Mouse (Mus musculus) cerebellum, adult 9-11 months (tissue): ENCODE measurements around the gene Map3k3.

ENCODE experiments used
- DNase-seq: peaks from one replicate; pipeline ENCODE4 v3.0.0; 2022

Map3k3 gene

DNA sequence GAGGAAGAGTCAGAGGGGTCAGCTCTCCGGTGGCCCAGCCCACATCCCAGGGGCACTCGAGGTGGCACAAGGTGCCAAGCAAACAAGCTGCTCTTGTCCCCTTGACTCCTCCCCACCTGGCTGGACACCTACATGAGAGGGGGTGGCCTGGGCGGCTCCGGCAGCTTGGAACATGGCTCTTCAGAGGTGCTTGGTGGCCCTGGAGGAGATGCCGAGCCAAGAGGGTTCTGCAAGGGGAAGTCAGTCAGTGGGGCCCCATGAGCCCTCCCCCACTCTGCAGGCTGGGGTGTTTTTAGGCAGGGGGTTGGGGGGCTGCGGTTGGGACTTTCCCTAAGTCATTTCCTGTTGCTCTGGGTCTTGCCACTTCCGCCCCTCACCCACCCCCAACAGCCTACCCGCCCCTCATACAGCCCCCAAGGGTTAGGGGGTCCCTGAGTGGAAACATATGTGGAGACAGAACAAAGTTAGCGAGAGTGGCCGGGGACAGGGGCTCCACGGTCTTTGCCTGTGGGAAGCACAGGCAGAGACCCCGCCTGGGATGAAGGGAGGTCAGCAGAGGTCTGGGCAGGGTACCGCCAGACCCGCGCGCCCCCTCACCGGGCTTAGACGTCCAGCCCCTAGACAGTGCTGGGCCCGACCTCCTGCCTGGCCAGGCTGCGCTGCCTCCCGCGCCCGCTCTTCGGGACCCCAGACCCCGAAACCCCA is 75.0 kb downstream of the Map3k3 start:
- peak; percentile 85 for DNase-seq

DNA sequence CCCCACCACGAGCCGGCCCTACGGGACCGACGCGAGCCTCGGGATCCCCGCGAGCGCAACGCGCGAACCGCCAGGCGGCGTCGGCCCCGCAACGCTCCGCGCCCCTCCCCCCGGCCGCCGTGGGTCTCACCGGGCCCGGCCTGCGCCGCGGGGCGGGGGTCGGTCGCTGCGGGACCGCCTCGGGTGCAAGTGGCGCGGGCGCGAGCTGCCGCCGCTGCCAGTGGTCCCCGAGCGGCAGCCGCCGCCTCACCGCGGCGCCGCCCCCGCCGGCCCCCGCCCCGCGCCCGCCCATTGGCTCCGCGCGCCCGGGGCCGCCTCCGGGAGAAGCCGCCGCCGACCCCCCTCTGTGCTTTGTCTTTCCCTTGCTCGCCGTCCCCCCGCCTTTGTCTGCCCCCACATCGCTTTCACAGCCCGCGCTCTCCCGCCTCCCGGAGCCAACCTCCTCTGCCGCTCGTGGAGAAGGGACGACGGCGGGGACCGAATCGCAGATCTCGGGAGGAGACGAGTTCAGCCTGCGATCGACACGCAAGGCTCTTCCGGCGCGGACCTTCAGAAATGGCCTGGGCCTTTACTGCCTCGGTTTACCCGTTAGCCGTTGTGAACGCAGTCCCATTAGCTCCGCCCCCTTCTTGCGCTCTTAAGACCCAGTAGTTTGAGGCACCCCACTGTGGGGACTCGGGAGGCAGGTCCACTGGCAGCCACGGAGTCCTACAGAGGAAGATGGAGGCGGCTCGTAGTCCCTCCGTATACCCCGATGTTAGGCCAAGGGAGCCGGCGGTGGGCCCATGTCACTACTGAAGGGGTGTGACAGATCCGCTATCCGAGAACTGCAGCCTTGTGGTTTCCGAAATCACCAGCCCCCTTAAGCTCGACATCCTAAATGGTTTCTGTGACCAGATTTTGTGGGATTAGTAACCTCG is 75.8 kb downstream of the Map3k3 start:
- DNase-seq = peak; percentile 89

DNA sequence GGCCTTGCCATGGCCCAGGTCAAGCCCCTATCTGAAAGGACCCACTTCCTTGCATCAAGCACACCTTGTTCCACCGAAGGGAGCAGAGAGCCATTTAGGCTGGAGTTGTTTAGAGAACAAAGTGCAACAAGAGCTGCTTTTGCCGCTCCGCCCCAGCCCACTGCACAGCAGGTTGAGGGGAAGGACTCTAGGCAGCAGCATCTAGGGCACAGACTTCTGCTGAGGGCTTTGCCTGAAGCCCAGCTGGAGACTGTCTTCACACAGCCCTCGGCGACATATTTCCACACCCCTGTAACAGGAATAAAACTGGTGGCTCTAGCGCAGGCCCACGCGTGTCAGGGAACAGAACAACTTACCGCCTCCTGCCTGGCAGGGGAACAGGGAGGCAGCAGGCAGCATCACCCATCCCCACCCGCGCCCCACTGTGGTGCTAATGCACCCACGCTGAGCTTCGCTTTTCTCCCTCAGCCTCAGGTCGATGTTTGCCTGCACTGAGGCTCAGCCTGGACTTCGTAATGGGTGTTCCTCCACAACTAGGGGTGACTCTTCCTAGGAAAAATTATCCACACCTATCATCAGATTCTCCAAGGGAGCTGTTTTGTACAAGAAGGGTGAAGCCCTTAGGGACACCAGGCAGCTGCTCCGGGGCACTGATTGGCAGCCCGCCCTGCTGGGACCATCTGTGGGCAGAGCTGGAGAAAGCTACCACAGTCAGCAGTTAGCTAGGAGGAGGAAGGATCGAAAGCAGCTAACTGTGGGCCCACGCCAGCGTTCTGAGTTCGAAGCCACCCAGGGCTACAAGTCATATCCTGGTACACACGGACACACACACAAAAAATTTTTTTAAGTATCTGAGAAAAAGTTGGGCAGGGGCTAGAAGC is 76.7 kb downstream of the Map3k3 start, which contains the start of the genes Gm10840 and Limd2:
Gene Gm10840, plus strand, starts transcription at position 10 of the 881 bp plus-strand sequence.
Gene Limd2, minus strand, starts transcription at position 20 of the 881 bp plus-strand sequence.
- DNase-seq = peak; percentile 85

DNA sequence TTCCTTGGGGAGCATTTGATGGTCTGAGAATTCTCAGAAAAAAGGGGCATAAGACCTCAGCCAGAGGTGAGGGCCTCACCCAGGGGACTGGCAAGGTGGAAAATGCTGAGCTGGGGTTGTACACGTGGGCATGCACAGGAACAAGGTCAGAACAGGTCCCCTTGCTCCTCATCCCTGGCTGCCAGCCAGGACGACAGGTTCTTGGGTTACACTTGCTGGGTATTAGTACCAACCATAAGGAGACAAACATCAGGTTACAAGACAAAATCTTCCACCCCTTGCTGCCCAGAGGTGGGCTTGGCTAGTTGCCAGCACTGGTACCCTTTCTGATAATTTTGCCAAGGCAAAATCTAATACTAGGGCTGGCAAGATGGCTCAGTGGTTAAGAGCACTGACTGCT is 77.8 kb downstream of the Map3k3 start:
- DNase-seq = peak; percentile 70

DNA sequence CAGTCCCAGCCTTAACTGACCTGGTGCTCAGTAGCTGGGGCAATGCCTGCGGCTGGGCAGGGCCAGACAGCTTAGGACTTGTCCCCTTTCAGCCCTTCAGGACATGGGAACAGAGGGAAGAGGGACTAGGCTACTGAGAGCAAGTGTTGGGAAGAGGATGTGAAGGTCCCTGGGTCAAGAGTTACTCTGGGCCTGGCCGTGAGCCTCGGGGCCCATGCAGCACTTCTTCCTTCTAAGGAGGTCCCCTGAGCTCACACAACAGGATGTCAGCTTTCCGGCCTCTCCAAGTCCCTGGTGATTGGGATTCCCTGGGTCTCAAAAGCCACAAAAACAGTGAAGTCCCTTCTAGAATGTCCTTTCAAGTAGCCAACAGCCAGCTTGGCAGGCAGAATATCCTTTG is 79.1 kb downstream of the Map3k3 start:
- DNase-seq = no peak

DNA sequence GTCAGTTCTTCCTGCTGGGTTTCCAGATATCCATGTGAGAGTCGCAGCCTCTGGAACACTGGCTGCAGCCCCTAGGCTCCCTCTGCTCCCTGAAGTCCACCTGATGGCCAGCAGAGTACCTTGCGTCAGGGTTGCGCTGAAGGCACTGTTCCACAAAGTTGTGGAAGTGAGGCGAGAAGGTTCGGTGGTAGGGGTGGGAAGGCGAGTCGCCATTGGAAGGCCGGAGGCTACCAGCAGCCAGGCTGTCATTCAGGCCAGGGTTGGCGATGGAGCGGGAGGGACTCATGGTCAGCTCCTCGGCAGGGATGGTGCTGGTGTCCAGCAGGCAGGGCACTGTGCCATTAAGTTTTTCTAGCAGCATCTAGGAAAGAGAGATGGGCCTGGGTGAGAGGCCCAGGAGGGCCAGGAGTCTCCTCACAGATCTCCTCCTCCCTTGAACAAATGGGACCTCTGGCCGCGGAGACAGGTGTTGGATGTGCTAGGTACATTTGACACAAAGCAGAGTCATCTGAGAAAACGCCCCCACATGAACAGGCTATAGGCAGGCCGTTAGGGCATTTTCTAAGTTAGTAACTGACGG is 80.3 kb downstream of the Map3k3 start:
- no peak for DNase-seq

DNA sequence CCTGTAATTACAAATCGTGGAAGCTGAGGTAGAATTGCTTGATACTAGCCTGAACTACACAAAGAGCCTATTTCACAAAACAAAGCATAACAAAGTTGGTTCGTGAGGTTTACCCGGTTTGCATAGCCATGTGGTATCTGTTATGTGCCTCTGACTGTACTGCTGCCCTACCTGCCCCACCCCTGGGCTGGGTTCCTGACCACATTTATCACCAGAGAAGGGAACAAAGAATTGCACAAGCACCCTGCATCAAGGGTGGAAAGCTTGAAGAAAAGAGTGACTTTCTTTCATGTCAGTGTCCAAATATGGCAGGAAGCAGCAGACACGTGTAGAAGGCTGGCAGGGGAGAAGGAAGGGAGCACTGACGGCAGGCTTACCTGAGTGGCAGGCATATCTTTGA is 83.0 kb downstream of the Map3k3 start:
- DNase-seq = no peak

DNA sequence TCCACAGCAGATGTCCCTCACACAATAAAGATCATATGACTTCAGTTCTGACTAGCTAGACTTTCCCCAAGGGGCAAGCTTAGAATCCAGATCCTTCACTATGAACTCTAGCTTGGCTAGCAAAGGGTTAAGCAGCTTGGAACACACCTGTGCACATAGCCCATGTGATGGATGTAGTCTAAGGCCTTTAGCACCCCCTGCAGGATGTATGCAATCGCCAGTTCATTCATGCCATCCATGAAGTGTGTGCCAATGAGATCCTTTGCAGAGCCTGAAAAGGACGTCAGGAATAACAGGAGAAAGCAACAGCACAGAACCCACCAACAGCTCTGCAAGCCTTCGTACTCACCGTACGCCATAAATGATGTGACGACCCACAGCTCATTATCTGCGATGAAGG is 86.4 kb downstream of the Map3k3 start:
- DNase-seq = no peak

DNA sequence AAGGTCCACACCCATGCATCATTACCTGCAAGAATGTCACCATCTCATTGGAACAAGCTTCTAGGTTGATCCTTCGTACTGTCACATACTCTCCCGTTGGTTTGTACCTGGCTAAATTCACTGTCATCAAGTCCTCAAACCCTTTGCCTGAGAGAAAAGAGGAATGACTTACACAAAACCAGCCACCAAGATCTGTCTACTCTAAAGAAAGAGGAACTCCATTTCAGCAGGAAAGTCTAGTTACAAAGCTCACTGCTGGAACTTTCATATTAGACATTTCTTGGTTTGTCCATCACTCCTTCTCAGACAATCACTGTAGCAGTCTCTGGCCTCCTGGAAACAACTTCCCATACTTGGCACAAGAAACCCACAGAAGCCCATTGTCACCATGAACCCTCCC is 88.8 kb downstream of the Map3k3 start:
- DNase-seq = no peak

DNA sequence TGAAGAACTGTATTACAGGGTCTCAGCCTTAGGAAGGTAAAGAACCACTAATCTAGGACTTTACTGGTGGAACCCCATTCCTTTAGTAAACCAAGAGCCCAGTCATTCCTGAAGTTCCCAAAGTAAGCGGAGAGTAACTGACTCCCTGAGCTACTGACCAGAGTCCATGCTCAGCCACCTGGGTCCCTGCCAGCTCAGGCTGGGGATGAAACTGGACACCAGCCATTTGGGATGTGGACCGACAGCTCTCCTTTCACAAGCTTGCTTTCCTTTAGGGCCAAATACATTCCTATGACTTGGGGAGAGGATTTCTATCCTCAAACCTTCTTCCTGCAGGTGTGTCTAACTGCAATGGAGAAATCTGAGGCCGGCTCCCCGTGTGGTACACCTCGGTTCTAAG is 90.0 kb downstream of the Map3k3 start:
- peak; percentile 79 for DNase-seq

DNA sequence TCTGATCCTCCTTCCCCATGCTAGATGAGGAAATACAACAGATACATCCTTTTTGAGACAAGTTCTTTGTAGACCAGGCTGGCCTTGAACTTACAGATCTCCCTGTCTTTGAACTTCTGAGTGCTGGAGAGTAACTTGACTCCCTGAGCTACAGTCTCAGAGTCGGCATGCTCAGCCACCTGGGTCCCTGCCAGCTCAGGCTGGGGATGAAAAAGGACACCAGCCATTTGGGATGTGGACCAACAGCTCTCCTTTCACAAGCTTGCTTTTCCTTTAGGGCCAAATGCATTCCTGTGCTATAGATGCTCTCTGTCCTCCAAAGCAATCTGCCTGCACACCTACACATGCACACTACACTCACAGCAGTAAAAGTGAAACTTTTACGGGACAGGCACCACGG is 90.7 kb downstream of the Map3k3 start:
- peak; percentile 79 for DNase-seq

DNA sequence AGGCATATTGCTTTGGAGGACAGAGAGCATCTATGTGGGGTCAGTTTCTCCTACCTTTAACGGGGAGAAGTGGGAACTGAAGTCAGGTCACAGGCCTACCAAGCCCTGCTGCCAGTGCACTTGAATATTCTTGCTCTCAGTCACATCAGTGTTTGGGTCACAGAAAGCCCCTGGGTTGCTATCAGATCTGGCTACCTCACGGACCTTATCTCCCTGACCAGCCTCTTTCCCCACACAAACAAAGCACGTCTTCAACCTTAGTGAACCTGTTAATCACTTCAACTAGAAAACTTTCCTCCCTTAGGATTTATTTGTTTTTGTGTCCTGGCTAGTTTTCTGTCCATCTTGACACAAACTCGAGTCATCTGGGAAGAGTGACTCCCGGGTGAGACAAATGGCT is 92.0 kb downstream of the Map3k3 start:
- no peak for DNase-seq

DNA sequence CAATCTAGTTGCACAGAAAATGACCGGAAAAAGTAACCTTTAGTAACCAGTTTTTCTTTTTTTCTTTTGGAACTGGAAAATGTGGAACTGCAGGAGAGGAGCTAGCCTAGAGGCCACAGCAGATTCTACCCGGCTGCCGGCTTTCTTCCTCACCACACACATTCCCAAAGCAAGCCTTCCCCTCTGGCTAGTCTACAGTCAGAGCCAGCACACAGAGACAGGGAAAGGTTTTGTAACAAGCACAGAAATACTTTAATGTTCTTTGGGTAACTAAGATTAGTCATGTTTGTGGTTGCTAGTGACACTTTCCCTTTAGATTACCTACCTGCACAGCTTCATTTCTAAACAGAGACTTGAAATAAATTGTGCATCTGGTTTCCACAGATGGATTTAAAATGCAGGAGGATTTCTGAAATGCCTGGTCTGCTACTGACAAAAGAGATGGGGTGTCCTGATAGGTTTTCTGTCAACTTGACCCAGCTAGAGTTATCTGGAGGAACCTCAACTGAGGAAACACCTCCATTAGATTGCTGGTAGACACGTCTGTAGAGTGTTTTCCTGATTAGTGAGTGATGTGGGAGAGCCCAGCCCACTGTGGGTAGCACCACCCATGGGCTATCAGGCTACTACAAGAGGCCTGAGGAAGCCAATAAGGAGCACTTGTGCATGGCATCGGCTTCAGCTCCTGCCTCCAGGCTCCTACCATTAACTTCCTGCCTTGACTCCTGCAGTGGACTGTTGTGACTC is 93.8 kb downstream of the Map3k3 start:
- DNase-seq = no peak

DNA sequence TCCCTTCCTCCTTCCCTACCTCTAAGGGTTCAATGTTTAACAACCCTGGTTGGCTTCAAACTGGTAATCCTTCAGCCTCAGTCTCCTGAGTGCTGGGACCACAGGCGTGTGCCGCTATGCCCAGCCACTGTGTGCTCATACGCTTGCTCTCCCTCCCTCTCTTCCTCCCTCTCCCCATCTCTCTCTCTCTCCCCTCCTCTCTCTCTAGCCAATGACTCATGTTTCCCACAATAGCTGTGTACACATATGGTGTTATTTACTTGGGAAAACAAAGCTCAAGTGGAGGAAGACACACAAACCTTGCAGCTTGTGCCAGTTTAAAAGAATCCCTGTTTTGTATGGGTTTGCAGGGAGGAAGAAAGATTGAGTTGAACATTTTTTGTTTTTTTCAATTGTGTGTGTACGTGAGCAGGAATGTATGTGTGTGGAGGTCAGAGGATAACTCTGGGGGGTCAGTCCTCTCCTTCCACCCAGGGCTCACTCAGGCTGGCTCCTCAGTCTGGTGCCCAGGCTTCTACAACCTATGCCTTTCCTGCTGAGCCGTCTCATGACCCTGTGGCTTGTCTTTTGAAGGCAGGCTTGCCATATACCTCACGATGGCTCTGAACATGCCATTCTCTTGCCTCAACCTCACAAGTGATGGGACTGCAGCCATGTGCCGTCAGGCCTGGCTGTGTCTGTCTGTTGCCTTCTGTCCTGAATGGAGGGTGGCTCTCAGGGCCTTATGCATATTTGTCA is 95.5 kb downstream of the Map3k3 start:
- peak; percentile 88 for DNase-seq

DNA sequence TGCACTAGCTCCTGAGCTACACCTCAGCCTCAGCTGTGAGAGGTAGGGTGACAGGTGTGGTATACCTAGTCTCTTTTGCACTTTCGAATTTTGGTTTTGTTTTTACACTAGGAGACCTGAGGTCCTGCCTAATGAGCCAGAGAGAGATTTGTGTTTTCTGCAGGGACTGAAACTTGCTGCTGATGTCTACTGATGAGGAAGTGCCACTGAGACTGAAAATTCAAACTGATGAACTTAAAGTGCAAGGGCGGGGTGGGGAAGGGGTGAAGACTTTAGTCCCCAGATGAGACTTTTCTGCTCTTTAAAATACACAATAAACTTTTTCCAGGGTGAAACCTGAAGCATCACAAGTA is 96.0 kb downstream of the Map3k3 start:
- DNase-seq = no peak

DNA sequence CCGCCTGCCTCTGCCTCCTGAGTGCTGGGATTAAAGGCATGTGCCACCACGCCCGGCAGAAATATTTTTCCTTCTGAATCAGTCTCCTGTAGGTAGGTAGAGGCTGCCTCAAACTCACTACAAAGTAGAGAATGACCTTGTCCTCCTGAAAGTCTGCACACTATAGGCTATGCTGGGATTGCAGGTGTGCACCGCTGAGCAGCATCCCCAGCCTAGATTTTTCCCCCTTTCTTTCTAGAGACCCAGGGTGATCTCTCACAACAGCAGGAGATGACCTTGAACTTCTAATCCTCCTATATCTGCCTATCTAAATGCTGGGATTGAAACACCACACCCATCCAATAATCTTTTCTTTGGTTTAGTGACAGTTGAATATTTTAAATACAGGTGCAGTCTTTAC is 102.9 kb downstream of the Map3k3 start:
- DNase-seq = no peak

DNA sequence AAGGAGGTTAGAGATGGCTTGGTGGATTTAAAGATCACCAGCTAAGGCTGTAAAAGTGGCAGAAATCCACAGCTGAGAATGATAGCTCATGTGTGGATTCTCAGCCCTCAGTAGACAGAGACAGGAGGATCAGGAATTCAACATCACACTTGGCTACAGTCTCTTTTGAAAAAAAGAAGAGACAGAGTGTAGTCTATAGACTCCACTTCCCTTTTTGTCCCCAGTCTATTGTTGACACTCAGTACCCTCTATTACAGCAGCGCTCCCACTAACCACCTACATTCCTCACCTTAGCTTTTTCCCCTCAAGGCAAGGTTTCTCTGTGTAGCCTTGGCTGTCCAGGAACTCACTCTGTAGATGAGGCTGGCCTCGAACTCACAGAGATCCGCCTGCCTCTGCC is 107.3 kb downstream of the Map3k3 start:
- DNase-seq = no peak

DNA sequence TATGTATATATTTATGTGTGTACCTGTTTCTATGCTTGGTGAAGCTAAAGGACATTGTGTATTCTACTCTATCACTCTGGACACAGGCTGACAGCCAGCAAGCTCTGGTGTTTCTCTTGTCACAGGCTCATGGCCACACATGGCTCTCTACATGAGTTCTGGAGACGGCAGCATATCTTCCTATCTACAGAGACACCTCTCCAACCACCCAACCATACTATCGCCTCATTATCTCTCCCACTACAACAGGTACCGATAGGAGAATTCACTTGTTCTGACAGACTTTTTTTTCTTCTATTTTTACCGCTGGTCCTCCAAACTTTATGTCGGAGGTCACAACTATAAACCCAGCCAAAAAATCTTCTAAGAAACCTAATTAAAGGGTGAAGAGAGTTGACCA is 107.8 kb downstream of the Map3k3 start:
- DNase-seq = no peak

DNA sequence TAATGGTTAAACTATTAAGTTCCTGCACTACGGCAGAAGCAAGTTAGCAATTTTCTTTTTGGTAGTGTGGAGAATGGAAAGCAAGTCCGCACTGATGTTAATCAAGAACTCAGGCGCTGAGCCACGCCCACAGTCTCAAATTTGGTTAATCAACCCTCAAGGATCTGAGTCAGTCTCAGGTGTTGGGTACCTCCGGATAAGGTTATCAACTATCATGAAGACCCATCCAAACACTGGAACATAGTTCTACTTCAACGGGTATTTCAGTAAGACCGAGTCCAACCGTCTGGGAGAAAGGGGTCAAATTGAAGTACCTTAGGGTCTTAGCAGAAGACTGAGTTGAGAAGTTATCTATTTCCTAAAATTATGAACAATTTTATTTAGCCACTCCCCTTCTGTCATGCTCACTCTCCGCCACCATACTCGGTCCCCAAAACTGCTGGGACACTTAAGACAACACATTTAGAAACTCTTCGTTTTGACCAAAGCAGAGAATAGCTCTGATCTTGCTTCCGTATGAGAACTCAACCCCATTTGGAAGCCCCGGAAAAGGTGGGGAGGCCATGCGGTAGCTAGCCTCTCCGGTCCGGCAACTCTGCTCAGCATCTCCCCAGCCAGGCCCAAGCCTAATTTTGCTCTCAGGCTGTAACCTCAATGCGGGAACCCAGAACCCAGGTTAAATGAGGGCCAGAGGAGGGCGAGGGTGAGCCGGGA is 108.4 kb downstream of the Map3k3 start:
- no peak for DNase-seq

DNA sequence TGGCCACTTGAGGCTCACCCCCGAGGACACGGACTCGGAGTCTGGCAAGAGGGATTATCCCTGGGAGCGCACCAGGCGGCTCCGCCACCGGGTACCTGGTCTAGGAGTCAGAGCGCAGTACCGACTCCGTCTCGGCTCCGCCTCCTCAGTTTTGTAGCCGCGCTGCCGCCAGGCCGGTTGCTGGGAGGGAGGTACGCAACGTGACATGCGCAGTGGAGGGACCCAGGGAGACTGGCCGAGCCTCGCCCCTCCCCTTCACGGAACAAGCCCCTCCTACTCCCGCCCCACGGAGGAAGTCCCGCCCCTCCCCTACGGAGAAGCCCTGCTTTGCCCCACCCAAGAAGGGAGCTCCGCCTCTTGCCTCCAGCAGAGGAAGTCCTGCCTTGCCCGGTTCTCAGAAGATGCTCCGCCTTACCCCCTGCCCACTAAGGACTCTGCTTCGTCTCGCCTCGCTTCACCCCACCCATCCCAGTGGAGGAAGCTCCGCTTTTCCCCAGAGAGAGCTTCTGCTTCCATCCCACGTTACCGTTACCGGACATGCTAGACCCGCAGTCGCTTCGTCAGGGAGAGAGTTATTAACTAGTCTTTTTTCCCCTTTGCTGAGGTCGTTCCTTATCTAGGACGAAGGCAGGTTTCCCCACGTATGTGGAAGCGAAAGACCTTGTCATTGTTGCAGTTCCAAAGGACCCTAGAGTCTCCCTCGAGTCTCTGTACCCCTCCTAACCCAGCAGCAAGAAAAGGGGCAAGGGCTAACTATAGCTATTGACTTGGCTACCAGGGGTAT is 109.2 kb downstream of the Map3k3 start:
- peak; percentile 98 for DNase-seq
